Mouse (Mus musculus) thymus, postnatal 25 days (tissue): ENCODE data around the gene Ankrd33b.

Experiments
- DNase-seq: peaks from one replicate; pipeline ENCODE4 v3.0.0; 2022

The Ankrd33b gene

DNA sequence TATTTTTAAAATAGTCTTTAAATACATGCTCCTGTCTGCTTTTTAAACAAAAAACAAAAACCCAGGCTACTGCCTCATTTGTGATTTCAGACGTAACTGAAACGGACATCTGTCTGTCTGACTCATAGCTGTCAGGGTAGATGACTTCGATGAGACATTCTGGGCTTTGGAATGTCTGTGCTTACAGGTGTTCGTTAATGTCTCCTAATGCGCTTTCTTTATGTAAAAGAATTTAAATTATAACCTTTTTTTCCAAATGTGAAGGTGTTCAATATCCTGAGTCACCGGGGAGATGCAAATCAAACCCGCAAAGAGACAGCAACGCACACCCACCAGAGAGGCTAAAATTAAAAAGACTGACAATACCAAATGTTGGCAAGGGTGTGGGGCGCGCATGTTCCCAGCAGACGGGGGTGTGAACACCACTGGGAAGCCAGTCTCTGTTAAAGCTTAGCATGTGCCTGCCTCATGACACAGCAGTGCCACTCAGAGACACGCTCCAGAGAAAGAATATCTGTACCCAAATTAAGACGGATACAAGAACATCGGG lies 30.3 kb downstream of the Ankrd33b start:
- DNase-seq: no peak

DNA sequence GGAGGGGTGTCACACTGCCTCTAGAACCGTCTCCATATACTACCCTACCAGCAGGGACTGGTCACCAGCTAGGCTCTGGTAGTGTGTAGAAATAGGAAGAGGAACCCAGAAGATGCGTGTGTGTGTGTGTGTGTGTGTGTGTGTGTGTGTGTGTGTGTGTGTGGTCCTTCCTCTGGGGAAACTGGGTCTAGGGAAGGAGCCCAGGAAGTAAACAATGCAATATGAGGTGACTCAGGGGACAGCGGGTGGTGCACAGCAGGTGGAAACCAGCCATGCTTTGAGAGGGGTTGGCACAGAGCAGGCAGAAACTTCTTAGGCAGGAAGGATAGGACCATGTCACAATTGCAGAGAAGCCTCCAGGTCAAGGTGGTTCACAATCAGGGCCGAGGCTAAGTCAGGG lies 30.8 kb downstream of the Ankrd33b start:
- no peak for DNase-seq

DNA sequence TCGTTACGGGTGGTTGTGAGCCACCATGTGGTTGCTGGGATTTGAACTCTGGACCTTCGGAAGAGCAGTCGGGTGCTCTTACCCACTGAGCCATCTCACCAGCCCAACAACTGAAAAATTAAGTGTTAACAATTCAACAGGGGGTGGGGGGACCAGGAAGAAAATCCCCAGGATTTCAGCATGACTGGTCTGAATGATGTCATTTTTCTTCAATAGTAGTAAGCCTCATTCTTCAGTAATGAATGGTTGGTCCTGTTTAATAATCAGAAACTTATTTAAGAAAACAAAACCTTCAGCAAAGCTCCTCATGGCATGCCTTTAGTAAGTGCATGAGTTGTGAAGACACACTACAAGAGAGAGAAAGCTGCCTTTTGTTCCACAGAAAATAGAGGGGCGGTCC lies 32.7 kb downstream of the Ankrd33b start:
- no peak for DNase-seq

DNA sequence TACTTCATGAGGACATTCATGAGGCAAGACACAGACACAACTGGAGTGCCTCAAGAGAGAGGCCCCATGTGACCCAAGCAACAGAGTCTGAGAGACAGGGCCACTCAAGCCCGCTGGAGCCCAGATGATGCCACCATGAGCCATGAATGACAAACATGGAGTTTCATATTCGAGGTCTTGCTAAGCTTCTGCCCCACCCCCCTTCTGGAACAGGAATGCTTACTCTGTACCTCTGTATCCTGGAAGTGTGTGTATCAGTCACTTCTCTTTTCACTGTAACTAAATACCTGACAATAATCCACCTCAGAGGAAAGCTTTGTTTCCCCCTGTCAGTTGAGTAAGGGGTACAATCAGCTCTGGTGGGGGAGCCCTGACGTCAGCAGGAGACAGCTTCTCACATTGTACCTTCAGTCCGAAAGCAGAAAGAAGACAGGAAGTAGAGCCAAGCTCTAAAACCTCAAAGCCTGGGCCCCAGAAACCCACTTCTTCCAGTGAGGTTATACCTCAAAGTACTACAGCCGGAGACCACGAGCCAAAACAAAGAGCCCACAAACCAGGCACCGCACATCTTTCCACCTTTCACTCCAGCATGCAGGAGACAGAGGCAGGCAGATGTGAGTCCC lies 34.9 kb downstream of the Ankrd33b start:
- no peak for DNase-seq

DNA sequence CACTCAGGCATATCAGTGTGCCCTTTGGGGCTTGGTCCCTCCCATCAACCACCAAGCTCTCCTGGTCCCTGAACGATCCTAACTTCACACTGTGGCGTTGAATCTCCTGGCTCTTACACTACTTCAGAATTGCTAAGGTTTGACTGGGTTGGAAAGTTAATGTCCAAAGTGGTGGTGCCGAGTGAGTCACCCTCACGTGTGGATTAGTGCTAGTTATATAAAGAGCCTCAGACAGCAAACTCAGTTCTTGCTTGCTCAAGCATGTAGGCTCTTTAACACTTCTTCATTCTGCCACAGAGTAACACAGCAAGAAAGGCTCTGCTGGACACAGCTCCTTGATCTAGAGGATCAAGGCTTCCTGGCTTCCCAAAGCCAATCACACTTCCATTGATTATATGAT lies 35.8 kb downstream of the Ankrd33b start:
- no peak for DNase-seq

DNA sequence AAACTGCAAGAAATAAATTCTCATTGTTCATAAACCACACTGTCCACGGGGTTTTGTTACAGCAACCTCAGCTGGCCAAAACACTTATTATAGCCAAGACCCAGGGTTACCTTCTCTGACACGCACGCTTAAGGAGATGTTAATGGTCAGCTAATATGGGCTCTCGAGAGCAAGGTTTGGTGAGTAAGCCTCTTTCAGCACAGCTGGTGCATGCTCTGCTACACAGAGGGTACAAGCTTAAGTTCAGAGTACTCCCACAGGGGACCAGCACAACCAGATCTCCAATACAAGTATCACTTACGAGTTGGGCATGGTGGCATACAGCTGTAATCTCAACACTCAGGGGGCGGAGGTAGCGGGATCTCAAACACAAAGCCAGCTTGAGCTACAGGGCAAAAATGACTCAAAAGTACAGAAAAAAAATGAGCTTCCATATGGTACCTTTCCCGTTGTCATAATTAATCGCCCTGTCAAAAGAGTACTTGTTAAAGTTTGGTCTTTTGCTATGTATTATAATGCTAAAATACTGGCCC lies 39.4 kb downstream of the Ankrd33b start:
- no peak for DNase-seq

DNA sequence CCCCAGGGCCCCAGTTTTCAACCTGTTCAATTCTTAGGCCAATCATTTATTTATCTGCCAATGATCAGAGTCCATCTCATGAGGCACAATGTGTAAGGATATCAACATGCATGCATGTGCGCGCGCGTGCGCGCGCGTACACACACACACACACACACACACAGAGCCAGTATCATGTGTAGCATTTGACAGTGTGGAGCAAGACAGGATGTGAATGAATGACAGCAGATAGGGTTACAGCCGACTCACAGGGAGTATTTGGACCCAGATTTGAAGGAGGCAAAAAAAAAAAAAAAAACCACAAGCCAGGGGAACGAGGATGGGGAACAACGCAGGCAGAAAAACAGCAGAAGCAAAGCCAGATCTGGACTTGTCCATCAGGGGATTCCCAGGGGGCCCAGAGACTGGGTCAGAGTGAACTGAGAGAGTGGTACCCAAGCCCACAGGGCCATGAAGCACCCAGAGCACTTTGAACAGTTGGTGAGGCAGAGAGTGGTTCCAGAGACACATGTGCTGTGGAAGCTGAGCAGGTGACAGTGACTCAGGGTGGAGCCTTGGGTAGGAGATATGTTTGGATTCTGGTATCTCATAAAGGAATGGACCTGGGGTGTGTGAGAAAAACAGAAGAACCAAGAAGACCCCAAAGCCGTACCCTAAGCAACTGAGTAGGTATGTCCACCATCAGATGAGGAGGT lies 41.7 kb downstream of the Ankrd33b start:
- DNase-seq: no peak

DNA sequence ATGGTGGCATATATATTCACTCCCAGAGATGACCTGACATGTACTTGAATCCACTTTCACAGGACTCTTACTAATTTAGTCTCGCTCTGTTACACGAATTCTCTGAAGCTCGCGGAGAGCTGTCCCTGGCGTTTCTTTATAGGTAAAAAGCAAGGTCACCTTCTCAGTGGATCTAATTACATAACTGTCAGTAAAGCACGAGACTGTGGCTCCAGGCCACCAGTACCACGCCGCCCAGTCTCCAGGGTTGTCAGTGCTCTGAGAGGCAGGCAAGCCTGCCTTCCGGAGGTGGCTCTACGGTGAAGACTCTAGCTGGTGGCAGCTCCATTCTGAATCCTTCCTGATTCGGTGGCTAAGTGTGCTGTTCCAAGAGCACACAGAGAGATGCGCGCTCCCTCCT lies 43.0 kb downstream of the Ankrd33b start:
- no peak for DNase-seq

DNA sequence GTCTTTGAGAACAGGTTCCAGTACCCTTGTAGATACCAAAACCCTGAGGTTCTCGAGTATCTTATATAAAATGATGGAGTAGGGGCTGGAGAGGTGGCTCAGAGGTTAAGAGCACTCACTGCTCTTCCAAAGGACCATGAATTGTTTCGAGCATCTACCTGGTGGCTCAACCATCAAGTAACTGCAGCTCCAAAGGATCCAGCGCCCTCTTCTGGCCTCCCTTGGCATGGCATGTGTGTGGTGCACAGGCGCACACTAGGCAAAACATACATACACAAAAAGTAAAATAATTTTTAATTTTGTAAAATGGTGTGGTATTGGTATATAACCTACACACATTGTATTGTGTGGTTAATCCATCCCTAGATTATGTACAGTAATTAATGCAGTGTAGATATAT lies 43.8 kb downstream of the Ankrd33b start:
- peak; percentile 24 for DNase-seq

DNA sequence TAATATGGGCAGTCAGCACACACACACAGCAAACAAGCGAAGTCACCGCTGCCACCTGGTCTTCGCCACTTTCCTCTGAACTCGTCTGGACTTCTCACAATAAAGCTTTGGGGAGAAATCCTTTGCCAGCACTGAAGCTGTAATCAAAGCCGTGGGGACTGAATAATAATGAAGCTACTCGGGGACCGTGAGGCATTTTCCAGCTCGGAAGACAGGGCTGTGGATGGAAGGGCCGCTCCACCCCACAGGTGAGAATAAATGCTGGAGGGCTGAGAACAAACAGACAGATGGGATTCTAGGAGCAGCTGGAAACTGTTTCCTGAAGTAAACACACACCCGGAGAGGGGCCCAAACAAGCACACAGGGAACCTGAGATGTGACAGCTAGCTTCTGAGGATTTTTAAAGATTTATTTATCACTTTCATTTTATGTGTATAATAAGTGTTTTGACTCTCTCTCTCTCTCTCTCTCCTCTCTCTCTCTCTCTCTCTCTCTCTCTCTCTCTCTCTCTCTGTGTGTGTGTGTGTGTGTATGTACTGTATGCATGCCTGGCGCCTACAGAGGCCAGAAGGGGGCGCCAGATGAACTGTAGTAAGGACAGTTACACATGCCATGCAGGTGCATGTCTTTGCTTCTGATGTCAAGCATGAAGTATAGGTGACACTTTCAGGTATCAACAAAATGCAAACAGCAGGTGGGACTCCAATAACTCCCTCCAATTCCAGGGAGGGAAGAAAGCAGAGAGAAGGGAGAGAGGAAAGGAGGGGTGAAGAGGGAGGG lies 46.7 kb downstream of the Ankrd33b start:
- DNase-seq: no peak

DNA sequence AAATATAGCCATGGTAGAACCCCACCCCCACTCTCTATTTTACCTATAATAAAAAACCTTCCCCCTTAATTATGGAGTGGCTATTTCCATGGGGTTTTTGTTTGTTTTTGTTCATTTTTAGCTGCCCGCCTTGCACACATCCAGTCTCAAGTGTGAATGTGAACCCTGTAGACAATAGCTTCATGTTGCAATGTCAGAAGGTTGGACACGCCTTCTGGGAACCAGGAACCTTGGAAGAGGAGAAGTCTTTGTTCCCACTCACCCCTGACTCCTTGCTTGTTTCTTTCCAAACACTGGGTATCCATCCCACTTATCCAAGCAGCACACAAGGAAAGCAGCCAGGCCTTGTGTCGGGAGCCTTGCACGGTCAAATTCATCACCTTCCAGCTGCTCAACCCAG lies 48.5 kb downstream of the Ankrd33b start:
- DNase-seq: no peak

DNA sequence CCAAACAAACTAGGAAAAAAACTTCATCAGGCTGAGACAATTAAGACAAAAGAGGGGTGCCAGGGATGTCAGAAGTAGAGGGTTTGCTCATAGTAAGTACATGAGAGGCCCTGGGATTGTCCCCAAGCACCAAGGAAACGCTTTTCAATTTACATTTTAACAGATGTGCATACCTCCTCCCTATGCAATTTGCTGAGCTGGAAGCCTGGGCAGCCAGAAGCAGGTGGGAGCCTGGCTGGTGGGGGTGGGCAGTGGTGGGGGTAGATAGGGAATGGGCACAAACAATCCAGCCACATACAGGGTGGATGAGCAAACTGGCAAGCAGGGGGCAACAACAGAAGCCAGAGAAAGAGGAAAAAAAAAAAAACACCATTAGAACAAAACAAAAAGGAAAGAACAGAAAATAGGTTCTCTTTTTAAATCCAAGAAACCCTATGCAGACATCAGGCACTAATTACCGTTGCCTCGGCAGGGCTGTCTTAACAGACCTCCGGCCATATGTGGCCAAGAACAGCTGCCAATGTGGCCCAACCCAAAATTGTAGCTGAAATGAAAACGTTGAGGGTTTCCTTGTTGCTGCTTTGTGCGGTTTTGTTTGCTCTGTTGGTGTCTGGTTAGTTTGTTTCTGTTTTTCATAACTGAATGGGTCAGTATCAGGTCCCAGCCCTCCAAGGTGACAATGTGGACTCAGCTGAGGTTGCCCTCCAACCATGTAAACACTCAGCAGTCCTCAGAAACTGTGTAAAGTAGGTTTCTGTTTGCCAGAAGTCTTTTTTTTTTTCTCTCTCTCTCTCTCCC lies 49.2 kb downstream of the Ankrd33b start:
- no peak for DNase-seq

DNA sequence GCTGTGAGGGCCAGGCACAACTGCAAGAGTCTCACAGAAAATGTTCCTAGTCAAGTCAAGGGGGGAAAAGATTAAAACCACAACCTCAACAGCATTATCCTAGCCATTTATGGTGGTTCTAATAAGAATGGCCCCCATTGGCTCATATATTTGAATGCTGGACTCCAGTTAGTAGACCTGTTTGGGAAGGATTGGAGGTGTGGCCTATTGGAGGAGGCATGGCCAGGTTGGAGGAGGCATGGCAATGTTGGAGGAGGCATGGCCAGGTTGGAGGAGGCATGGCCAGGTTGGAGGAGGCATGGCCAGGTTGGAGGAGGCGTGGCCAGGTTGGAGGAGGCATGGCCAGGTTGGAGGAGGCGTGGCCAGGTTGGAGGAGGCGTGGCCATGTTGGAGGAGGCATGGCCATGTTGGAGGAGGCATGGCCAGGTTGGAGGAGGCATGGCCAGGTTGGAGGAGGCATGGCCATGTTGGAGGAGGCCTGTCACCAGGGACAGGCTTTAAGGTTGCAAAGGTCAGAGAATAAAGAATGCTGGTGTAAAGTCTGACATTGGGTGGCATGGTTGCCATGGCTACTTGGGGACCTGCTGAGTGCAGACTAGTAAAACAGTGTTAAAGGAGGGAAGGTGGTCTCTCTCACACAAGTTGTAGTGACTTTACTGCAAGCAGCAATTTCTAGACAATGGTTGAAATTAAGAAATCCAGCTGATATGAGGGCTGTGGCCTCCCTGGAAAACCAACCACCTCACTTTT lies 50.3 kb downstream of the Ankrd33b start:
- no peak for DNase-seq

DNA sequence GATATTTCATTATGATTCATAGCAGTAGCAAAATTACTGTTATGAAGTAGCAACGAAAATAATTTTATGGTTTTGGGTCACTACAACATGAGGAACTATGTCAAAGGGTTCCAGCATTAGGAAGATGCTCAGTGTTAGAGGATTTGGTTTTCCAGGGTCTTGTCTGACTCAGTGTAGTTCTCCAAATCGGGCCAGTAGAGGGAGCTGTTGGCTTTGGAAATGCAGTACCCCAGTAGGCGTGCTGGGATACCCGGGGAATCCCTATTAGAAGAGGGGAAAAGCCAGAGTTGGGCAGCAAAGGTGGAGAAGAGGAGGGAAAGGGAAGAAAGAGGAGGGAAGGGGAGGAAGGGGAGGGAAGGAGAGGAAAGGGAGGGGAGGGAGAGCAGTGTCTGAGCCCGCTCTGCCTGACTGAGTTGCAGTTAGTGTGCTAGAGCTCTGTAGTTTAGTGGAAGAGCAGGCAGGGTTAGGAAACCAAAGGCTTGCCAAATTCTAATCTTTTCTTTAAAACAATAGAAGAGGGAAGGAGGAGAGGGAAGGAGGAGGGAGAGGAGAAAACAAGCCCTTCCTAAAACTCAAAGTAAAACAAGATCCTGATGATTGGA lies 51.8 kb downstream of the Ankrd33b start:
- peak; percentile 61 for DNase-seq

DNA sequence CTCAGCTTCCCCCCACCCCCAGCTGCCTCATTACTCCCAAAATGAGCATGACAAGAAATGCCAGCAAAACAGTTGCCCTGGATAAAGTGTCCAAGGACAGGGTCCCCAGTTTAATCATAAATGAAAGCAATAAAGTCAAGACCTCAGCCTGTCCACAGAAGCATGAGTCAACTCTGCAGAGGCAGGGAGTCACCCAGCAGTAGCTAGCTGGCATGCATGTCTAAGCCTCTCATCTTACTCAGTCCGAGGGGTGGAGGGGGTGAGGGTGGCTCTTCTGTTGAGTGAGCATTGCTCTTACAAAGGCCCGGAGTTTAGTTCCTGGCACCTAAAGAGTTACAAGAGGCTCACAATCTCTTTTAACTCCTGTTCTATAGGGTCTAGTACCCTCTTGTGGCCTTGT lies 55.5 kb downstream of the Ankrd33b start:
- DNase-seq: no peak

DNA sequence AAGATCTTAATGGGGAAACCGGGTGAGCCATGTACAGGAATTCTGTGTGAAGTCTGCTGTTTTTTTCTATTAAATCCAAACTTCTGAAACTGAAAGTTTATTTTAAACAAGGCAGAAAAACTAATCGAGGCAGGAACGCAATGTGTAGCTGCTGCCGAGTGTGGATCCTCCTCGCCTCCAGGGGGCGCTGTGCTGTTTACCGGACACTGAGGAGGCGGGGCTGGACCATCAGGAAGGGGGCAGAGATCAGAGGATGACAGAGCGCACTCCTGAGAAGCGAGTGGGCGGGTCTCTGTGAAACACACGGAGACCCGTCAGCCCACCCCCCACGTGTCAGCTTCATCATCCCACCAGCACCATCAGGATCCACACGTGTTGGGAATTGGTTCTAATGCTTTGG lies 58.0 kb downstream of the Ankrd33b start:
- no peak for DNase-seq

DNA sequence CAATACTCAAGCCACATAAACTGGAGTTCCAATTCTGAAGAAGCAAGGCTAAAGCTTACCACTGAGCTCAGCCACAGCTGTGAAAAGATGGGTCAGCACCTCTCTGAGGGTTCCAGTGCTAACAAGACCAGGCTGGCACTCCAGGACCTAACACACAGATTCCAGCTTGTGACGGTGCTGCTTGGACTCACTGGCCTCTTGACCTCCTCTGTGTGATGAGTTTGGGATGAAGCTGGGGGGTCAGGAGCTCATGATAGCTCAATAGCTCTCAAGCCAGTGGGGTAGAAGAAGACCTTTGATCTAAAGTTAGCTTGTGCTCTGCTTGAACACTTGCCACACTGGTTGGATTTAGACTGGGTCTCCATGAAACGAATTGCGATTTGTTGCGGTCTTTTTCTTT lies 60.8 kb downstream of the Ankrd33b start:
- DNase-seq: no peak

DNA sequence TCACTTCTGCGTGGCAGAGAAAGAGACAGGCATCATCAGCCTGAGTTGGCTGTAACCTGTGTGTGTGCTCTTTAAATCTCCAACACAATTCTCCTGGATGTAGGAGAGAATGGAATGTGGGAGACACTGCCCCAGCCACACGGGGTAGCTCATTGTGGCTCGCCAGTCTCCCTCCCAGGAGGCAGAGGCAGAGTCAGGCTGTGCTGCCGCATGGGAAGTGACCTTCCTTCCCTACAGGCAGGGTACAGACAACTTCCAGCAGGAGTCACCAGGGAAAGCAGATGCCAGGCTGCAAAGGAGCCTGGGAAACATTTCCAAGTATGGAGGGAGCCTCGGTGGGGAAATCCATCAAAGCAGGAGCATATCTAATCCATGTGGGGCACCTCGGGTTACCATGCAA lies 62.3 kb downstream of the Ankrd33b start:
- no peak for DNase-seq

DNA sequence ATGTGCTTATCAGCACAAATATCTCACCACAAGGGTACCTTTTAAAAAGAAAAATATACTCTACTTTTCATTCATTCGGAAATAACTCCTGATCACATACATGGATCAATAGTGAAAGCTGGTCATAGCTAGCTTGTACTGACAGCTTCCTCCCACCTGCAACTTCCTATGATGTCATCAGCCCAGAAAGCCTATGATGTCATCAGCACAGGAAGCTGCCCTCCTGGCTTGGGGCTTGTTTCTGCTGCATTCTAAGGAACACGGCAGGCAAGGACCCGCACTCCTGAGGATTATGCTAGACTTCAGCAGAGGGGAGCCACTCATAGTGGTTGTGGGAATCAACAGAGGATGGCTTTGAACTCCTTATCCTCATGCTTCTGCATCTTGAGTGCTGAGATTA lies 63.2 kb downstream of the Ankrd33b start:
- no peak for DNase-seq

DNA sequence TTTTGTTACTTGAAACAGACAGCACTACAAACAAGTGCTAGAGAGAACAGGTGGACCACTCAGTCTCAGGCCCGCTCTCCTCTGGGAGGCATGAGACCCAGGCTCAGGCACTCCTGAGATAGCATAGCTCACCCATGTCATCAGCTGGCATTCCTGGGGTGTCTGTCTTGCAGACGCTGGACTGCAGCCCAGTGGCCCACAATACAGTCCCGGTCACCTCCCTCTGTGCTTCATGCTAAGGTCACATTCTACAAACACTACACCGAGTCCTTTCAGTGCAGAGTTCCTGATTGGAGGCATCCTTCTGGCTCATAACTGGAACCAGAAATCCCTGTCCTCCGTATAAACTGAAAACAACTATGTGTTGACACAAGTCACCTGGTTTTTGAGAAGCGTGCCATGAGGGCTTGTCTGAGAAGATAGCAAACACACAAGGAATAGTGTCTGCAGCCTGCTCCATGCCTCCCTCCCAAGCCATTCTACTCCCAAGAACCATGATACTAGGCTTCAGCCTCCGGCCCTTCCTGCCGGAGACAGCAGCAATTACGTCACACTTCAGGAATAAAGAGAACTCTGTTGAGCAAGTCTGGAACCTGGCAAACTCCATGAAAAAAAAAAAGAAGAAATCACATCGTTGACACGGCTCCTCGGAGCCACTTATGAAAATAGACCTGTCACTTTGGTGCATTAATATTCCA lies 65.1 kb downstream of the Ankrd33b start:
- DNase-seq: no peak
